ENCODE assay signal across 13 mouse cellular contexts in genomic region chr2:146117191-146117914, GRCm38 (mm10).
DNase-seq lines count a peak whose midpoint lies in the region; ATAC-seq and TF ChIP-seq lines count a peak whose summit lies in the region.
"Had no signal": no experiment of that assay in that cellular context is flagged by ENCODE, and none has a peak within 500 bp of the region (broad histone marks: within the 10 kb centered on the region; RNA-seq: fewer than 3 reads in every experiment).

No protein-coding gene starts in this region.

- H3K4me2 ChIP-seq in midbrain, embryonic 11.5 days = no peak overlapping the region
- H3K4me2 ChIP-seq in midbrain, embryonic 13.5 days (replicated peaks) = no peak overlapping the region
- H3K4me2 ChIP-seq in embryonic facial prominence, embryonic 11.5 days (ENCODE audit: low read depth, low read length) = no peak overlapping the region
- H3K4me2 ChIP-seq in hindbrain, embryonic 16.5 days (ENCODE audit: low read length) = no peak overlapping the region
- H3K4me2 ChIP-seq in lung, postnatal 0 days (replicated peaks; ENCODE audit: low read depth, low read length) = no peak overlapping the region
- H3K4me2 ChIP-seq: liver, embryonic 11.5 days had no signal

- no peaks in the 10 kb centered on the region for H3K27me3 ChIP-seq in midbrain, embryonic 11.5 days (ENCODE audit: control insufficient read depth, insufficient read depth, low read length)
- H3K27me3 ChIP-seq in midbrain, embryonic 13.5 days = no peaks in the 10 kb centered on the region
- H3K27me3 ChIP-seq in embryonic facial prominence, embryonic 11.5 days (ENCODE audit: control insufficient read depth, insufficient read depth, low read length) = no peaks in the 10 kb centered on the region
- H3K27me3 ChIP-seq in hindbrain, embryonic 16.5 days (replicated peaks; ENCODE audit: control insufficient read depth, insufficient read depth, low read length) = no peaks in the 10 kb centered on the region
- no peaks in the 10 kb centered on the region for H3K27me3 ChIP-seq in lung, postnatal 0 days (replicated peaks; ENCODE audit: insufficient read depth, low read length)

- no peak overlapping the region for H3K9ac ChIP-seq in midbrain, embryonic 11.5 days (ENCODE audit: low read length)
- H3K9ac ChIP-seq in midbrain, embryonic 13.5 days (replicated peaks) = no peak overlapping the region
- H3K9ac ChIP-seq in embryonic facial prominence, embryonic 11.5 days (replicated peaks; ENCODE audit: low read length) = no peak overlapping the region
- H3K9ac ChIP-seq in hindbrain, embryonic 16.5 days (ENCODE audit: low read depth, low read length) = no peak overlapping the region
- H3K9ac ChIP-seq in lung, postnatal 0 days (replicated peaks; ENCODE audit: low read depth) = no peak overlapping the region

- H3K27ac ChIP-seq in midbrain, embryonic 11.5 days (ENCODE audit: low read depth, low read length) = no peak overlapping the region
- no peak overlapping the region for H3K27ac ChIP-seq in midbrain, embryonic 13.5 days
- H3K27ac ChIP-seq in embryonic facial prominence, embryonic 11.5 days (replicated peaks; ENCODE audit: low read depth, low read length) = no peak overlapping the region
- H3K27ac ChIP-seq in hindbrain, embryonic 16.5 days (ENCODE audit: low read depth, low read length) = no peak overlapping the region
- no peak overlapping the region for H3K27ac ChIP-seq in lung, postnatal 0 days (ENCODE audit: low read length)

- H3K4me1 ChIP-seq in midbrain, embryonic 11.5 days (ENCODE audit: control insufficient read depth, insufficient read depth, low read length) = peaks cover 9% of the 10 kb centered on the region
- H3K4me1 ChIP-seq in midbrain, embryonic 13.5 days (replicated peaks) = peaks cover 12% of the 10 kb centered on the region
- H3K4me1 ChIP-seq in embryonic facial prominence, embryonic 11.5 days (ENCODE audit: control insufficient read depth, insufficient read depth, low read length) = no peaks in the 10 kb centered on the region
- no peaks in the 10 kb centered on the region for H3K4me1 ChIP-seq in hindbrain, embryonic 16.5 days (ENCODE audit: control insufficient read depth, insufficient read depth, low read depth, low read length)
- no peaks in the 10 kb centered on the region for H3K4me1 ChIP-seq in lung, postnatal 0 days (ENCODE audit: insufficient read depth, low read depth, low read length)

- no peak overlapping the region for H3K4me3 ChIP-seq in midbrain, embryonic 11.5 days (ENCODE audit: low read depth, low read length)
- no peak overlapping the region for H3K4me3 ChIP-seq in midbrain, embryonic 13.5 days (replicated peaks)
- H3K4me3 ChIP-seq in embryonic facial prominence, embryonic 11.5 days (ENCODE audit: low read depth, low read length) = no peak overlapping the region
- no peak overlapping the region for H3K4me3 ChIP-seq in hindbrain, embryonic 16.5 days (ENCODE audit: low read length)
- H3K4me3 ChIP-seq in lung, postnatal 0 days (ENCODE audit: low read depth, low read length) = no peak overlapping the region
- H3K4me3 ChIP-seq: erythroblast, embryonic 14.5 days had no signal

- no peaks in the 10 kb centered on the region for H3K9me3 ChIP-seq in midbrain, embryonic 11.5 days (ENCODE audit: control insufficient read depth, low read length)
- no peaks in the 10 kb centered on the region for H3K9me3 ChIP-seq in midbrain, embryonic 13.5 days
- no peaks in the 10 kb centered on the region for H3K9me3 ChIP-seq in embryonic facial prominence, embryonic 11.5 days (replicated peaks; ENCODE audit: control insufficient read depth, low read length)
- no peaks in the 10 kb centered on the region for H3K9me3 ChIP-seq in hindbrain, embryonic 16.5 days (ENCODE audit: control insufficient read depth, low read length)
- H3K9me3 ChIP-seq in lung, postnatal 0 days (ENCODE audit: low read length) = no peaks in the 10 kb centered on the region

- 46% methylated on average over 17 of the region's 17 CpGs for WGBS in midbrain, embryonic 11.5 days
- 29% methylated on average over 17 of the region's 17 CpGs for WGBS in midbrain, embryonic 13.5 days
- 41% methylated on average over 17 of the region's 17 CpGs for WGBS in embryonic facial prominence, embryonic 11.5 days
- WGBS in hindbrain, embryonic 16.5 days = 20% methylated on average over 17 of the region's 17 CpGs
- 61% methylated on average over 17 of the region's 17 CpGs for WGBS in lung, postnatal 0 days

- no peak for TF ChIP-seq EP300 in lung, postnatal 0 days (IDR thresholded peaks at IDR 0.05)

- peak; percentile 68 for ATAC-seq in midbrain, embryonic 11.5 days (ENCODE audit: low FRiP score)
- ATAC-seq in midbrain, embryonic 13.5 days = no peak; the same call in 1 of the 2 replicates
- peak; percentile 64 for ATAC-seq in embryonic facial prominence, embryonic 11.5 days (replicated peaks; ENCODE audit: insufficient number of reproducible peaks, low FRiP score, low TSS enrichment, low read depth)
- ATAC-seq in hindbrain, embryonic 16.5 days = peak; percentile 42; the same call in 1 of the 2 replicates
- ATAC-seq in lung, postnatal 0 days = no peak

- H3K36me3 ChIP-seq in midbrain, embryonic 11.5 days (ENCODE audit: control insufficient read depth, insufficient read depth, low read length) = no peaks in the 10 kb centered on the region
- H3K36me3 ChIP-seq in midbrain, embryonic 13.5 days = no peaks in the 10 kb centered on the region
- H3K36me3 ChIP-seq in embryonic facial prominence, embryonic 11.5 days (replicated peaks; ENCODE audit: control insufficient read depth, insufficient read depth, low read depth, low read length) = no peaks in the 10 kb centered on the region
- no peaks in the 10 kb centered on the region for H3K36me3 ChIP-seq in hindbrain, embryonic 16.5 days (ENCODE audit: control insufficient read depth, insufficient read depth, low read length)
- H3K36me3 ChIP-seq in lung, postnatal 0 days (ENCODE audit: insufficient read depth, low read length) = no peaks in the 10 kb centered on the region

- no peak for TF ChIP-seq CTCF in lung, postnatal 0 days (IDR thresholded peaks at IDR 0.05)

- peak; percentile 89 for DNase-seq in midbrain, embryonic 11.5 days (ENCODE audit: low spot score, missing footprints)
- DNase-seq in embryonic facial prominence, embryonic 11.5 days (ENCODE audit: low spot score) = peak; percentile 48
- no peak for DNase-seq in ovary, postnatal 10 days (ENCODE audit: low spot score)
- DNase-seq in lung, postnatal 0 days (ENCODE audit: low spot score) = no peak
- DNase-seq in adrenal gland, adult 2 months = no peak
- DNase-seq: adrenal gland, postnatal 14 days; cerebellum, postnatal 25 days; gastrocnemius, postnatal 14 days; kidney, postnatal 36 days had no signal

Comparison
In these comparisons a context has a peak if more than half of its experiments do, and no peak if none do; other contexts are left out.
1. ATAC-seq: peak in midbrain, embryonic 11.5 days (single experiment), embryonic facial prominence, embryonic 11.5 days (single experiment) and hindbrain, embryonic 16.5 days (single experiment); none in midbrain, embryonic 13.5 days (single experiment) and lung, postnatal 0 days (single experiment).
2. DNase-seq: peak in midbrain, embryonic 11.5 days (single experiment) and embryonic facial prominence, embryonic 11.5 days (single experiment); none in ovary, postnatal 10 days (single experiment), lung, postnatal 0 days (single experiment) and adrenal gland, adult 2 months (single experiment).